Mouse (Mus musculus) testis, adult 2 months (tissue): ENCODE measurements at regions not wholly inside any gene's neighbourhood (a gene's known extent, or its start where the extent isn't known, plus 50 kb on each side); places are given as distances from the start of the nearest gene placed in this dataset.
A peak's percentile ranks its signal among the peaks of the same experiment; 100 is the strongest.

Experiments used
- H3K27ac ChIP-seq: fragments of 200-500 bp; 2 replicates; pipeline ENCODE4 v1.5.1; 2012; ENCODE audit warnings: low read depth, low read length; ENCODE audit not compliant: control insufficient read depth, insufficient read depth
- H3K27me3 ChIP-seq: fragments of 200-500 bp; 2 replicates; pipeline ENCODE4 v1.6.1; 2012; ENCODE audit warnings: mild to moderate bottlenecking, low read length, moderate library complexity; ENCODE audit not compliant: control insufficient read depth, insufficient read depth
- H3K36me3 ChIP-seq: fragments of 200-500 bp; 2 replicates; pipeline ENCODE4 v1.6.1; 2012; ENCODE audit warnings: mild to moderate bottlenecking, low read length; ENCODE audit not compliant: control insufficient read depth, insufficient read depth
- H3K4me1 ChIP-seq: fragments of 200-500 bp; 2 replicates; pipeline ENCODE4 v1.6.1; 2012; ENCODE audit warnings: low read length; ENCODE audit not compliant: control insufficient read depth, insufficient read depth
- H3K4me3 ChIP-seq: fragments of 200-500 bp; 2 replicates; pipeline ENCODE4 v1.5.1; 2012; ENCODE audit warnings: low read depth, mild to moderate bottlenecking, low read length, moderate library complexity, mixed read lengths; ENCODE audit not compliant: control insufficient read depth
- CTCF ChIP-seq: fragments of 200-500 bp; IDR thresholded peaks from 2 replicates; pipeline ENCODE4 v1.5.1; 2012; ENCODE audit warnings: low read depth, mild to moderate bottlenecking, inconsistent platforms, low read length, moderate library complexity; ENCODE audit not compliant: control insufficient read depth, insufficient read depth, insufficient replicate concordance
- POLR2A ChIP-seq: fragments of 200-500 bp; IDR thresholded peaks from 2 replicates; pipeline ENCODE4 v1.6.1; 2012; ENCODE audit warnings: low read depth, mild to moderate bottlenecking, inconsistent platforms, low read length, moderate library complexity; ENCODE audit not compliant: control insufficient read depth

- H3K4me3 ChIP-seq = no peak overlapping the region
- TF ChIP-seq CTCF (no peak), POLR2A (no peak)
- no peak overlapping the region for H3K27ac ChIP-seq
- no peaks in the 10 kb centered on the region for H3K36me3 ChIP-seq
- H3K27me3 ChIP-seq = no peaks in the 10 kb centered on the region
- H3K4me1 ChIP-seq = no peaks in the 10 kb centered on the region
These were observed 209.7 kb upstream of the Etaa1 start for GRCm38 (mm10) chr11:18163156-18164024.

GRCm38 (mm10) chr11:18156506-18156905, 202.8 kb upstream of the Etaa1 start:
- Histone ChIP-seq H3K27ac (no peak overlapping the region), H3K36me3 (no peaks in the 10 kb centered on the region), H3K27me3 (no peaks in the 10 kb centered on the region), H3K4me3 (no peak overlapping the region), H3K4me1 (no peaks in the 10 kb centered on the region)
- TF ChIP-seq CTCF = no peak
- TF ChIP-seq POLR2A = no peak

DNA sequence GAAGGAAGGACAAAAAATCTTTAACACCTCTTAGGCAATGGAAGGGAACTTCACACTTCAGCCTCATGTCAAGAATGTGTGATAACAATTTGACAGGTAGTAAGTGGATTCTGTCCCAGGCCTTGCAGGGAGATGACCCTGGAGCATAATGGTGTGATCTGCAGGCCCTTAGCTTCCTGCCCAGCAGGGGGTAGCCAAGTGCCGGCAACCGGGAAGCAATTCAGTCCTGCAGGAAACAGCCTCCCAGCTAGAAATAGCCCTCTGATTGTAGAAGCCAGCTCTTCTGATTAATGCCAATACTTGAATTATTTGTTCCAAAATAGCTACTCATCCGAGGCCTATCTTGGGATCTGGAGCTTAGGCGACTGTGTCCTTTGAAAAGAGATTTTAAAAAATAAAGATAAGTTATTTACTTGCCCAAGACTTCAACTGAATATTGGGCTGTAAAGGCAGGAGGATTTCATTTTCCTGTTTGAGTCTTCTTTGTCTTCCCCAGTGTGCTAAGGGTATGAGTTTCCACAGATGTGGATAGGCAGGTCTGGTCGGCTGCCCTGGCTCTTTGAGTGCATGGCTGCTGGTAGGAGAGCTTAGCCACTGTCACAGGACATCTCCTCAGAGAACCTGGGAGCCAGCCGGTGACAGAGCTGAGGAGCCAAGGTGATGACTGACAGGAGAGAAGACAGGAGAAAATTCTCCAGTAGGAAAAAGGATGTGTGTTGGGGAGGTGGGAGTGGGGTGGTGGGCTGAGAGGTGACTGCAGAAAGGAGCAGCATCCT, 198.3 kb upstream of the Etaa1 start:
- H3K4me1 ChIP-seq = no peaks in the 10 kb centered on the region
- H3K27me3 ChIP-seq = no peaks in the 10 kb centered on the region
- H3K27ac ChIP-seq = no peak overlapping the region
- peak; percentile 42; the same call in 1 of the 2 replicates for TF ChIP-seq CTCF
- TF ChIP-seq POLR2A = no peak
- no peaks in the 10 kb centered on the region for H3K36me3 ChIP-seq
- H3K4me3 ChIP-seq = no peak overlapping the region

GRCm38 (mm10) chr11:18151369-18151768, 197.7 kb upstream of the Etaa1 start:
- no peak overlapping the region for H3K4me3 ChIP-seq
- H3K36me3 ChIP-seq = no peaks in the 10 kb centered on the region
- H3K27me3 ChIP-seq = no peaks in the 10 kb centered on the region
- H3K4me1 ChIP-seq = no peaks in the 10 kb centered on the region
- H3K27ac ChIP-seq = no peak overlapping the region
- TF ChIP-seq POLR2A (no peak), CTCF (no peak)

- TF ChIP-seq POLR2A = no peak
- no peak for TF ChIP-seq CTCF
These were observed 173.8 kb upstream of the Etaa1 start for GRCm38 (mm10) chr11:18127488-18127887.

DNA sequence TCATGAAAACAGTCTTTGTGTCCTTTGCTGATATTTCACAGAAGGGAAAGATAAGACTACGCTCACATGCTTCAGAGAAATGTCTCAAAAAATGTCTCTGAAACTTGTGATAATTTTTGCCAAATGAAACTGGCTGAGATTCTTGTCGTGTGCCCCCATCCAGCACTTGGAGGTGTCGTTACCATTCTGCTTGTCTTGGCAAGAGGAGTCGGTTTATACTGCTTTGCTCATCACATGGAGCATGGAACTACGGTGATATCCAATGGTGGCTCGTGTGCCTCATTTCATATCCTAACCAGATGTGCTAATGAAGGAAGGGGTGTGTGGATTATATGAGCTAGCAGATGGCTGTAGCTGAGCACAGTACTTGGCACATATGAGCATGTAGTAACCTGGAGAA, 169.4 kb upstream of the Etaa1 start:
- Histone ChIP-seq H3K4me3 (no peak overlapping the region), H3K4me1 (no peaks in the 10 kb centered on the region), H3K36me3 (no peaks in the 10 kb centered on the region), H3K27me3 (no peaks in the 10 kb centered on the region), H3K27ac (no peak overlapping the region)
- TF ChIP-seq POLR2A (no peak), CTCF (no peak)

More at GRCm38 (mm10) chr11:18127488-18127887, 173.8 kb upstream of the Etaa1 start:
- H3K36me3 ChIP-seq = no peaks in the 10 kb centered on the region
- H3K4me3 ChIP-seq = no peak overlapping the region
- no peak overlapping the region for H3K27ac ChIP-seq
- no peaks in the 10 kb centered on the region for H3K4me1 ChIP-seq
- no peaks in the 10 kb centered on the region for H3K27me3 ChIP-seq

DNA sequence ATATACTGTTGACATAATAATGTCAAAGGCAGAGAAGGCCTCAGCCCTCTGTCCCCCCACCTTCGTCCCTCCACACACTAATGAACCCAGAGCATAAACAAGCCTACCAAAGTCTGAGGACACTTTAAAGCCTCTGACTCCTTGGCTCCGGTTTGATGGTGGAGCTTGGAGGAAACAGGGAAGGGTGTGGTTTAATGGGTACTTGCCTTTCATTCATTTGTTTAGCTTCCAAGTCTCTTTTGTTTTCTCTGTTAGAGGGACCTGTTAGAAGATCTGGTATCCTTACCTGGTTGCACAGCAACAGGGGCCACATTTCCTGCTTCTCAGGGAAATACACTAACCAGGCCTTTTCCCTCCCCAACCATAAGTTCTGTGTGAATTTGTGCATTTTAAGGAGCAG, 168.9 kb upstream of the Etaa1 start:
- H3K4me1 ChIP-seq = no peaks in the 10 kb centered on the region
- no peak overlapping the region for H3K4me3 ChIP-seq
- no peaks in the 10 kb centered on the region for H3K36me3 ChIP-seq
- no peaks in the 10 kb centered on the region for H3K27me3 ChIP-seq
- H3K27ac ChIP-seq = no peak overlapping the region
- TF ChIP-seq CTCF = no peak
- TF ChIP-seq POLR2A = no peak
